Comparison of ENCODE assay signal across 15 mouse cellular contexts in the genomic region with DNA sequence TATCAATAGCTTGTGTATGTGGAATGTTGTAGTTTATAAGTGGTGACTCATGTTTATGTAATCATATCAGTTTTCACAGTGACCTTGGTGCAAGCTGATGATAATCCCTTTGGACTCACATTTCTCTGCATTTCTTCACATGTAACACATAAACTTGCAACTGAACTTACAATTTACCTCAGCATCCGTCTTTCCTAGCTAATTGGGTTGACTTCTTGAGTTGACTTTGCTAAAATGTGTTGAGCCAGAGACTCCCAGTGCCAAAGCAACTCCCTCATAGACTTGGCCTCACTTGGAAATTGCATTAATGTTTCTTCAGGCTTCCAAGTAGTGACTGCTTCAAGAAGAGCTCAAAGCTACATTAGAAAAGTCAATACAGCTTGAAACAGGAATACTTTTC.
"Had no signal": no experiment of that assay in that cellular context is flagged by ENCODE, and none has a peak within 500 bp of the region (broad histone marks: within the 10 kb centered on the region; RNA-seq: fewer than 3 reads in every experiment).

No protein-coding gene starts in this region.

- DNase-seq: kidney, postnatal 10 days; lung, adult 2 months; lung, postnatal 10 days; right cerebral cortex, adult 18-20 months; right cerebral cortex, postnatal 25 days; thymus, adult 18-20 months; thymus, postnatal 14 days had no signal

- H3K4me2 ChIP-seq: liver, embryonic 11.5 days; liver, embryonic 15.5 days; midbrain, embryonic 11.5 days; midbrain, embryonic 15.5 days had no signal

- H3K27me3 ChIP-seq: liver, embryonic 15.5 days; megakaryocyte, embryonic 14.5 days; midbrain, embryonic 15.5 days had no signal

- H3K36me3 ChIP-seq: limb, embryonic 10.5 days; liver, embryonic 15.5 days; midbrain, embryonic 15.5 days had no signal

- H3K4me3 ChIP-seq: left cerebral cortex, adult 2 months; limb, embryonic 10.5 days; liver, embryonic 15.5 days; megakaryocyte, embryonic 14.5 days; midbrain, embryonic 15.5 days had no signal

- H3K9ac ChIP-seq: liver, embryonic 15.5 days; midbrain, embryonic 15.5 days had no signal

- H3K9me3 ChIP-seq: limb, embryonic 10.5 days; liver, embryonic 15.5 days; megakaryocyte, embryonic 14.5 days; midbrain, embryonic 15.5 days had no signal

- H3K27ac ChIP-seq: left cerebral cortex, adult 2 months; limb, embryonic 10.5 days; liver, embryonic 15.5 days; macrophage; midbrain, embryonic 15.5 days had no signal

- ATAC-seq: midbrain, embryonic 15.5 days had no signal

- H3K4me1 ChIP-seq: limb, embryonic 10.5 days; liver, embryonic 15.5 days; megakaryocyte, embryonic 14.5 days; midbrain, embryonic 15.5 days had no signal
